Mouse (Mus musculus): Measurements from ENCODE around the gene Mybpc1. TPM values are rescaled to one million over a fixed set of nuclear protein-coding genes. Genes with fewer than 3 reads are reported as not detected.

Gene Mybpc1
- total and polyA plus RNA-seq, 3 experiments, result not detected

DNA sequence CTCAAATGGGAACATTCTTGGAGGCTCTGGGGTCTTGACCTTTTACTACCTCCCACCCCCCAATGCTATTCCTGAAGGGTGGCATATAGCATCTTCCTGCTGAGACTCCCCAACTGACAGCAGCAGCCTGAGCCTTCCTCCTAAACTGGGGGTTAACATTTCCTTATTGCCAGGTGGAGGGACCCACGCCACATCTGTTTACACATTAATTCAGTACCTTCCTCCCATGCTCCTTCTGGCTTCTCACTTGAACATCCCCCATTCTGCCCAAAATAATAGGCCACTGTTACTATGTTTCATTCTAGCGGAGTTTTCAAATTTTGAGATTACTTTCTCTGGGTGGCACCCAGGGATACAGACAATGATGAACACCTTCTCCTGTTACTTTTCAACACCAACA lies 80.9 kb downstream of the Mybpc1 start:
- Histone ChIP-seq H3K4me1 (ENCODE audit: control insufficient read depth in 1 of 2, insufficient read depth in 2 of 2, low read length in 2 of 2) (peaks cover 3 to 4% of the 10 kb centered on the region in 2 experiments; a peak in 3 of 4 replicates), H3K9me3 (replicated peaks; ENCODE audit: insufficient read depth, low read length) (no peaks in the 10 kb centered on the region), H3K9ac (ENCODE audit: control insufficient read depth, low read depth, low read length, poor library complexity, severe bottlenecking) (no peak overlapping the region), H3K27ac (ENCODE audit: control insufficient read depth, low read depth, low read length) (no peak overlapping the region), H3K4me3 (ENCODE audit: control insufficient read depth in 1 of 2, insufficient read depth in 1 of 2, low read depth in 2 of 2, low read length in 2 of 2) (no peak overlapping the region), H3K36me3 (ENCODE audit: control insufficient read depth in 1 of 2, insufficient read depth in 2 of 2, low read length in 2 of 2) (peaks cover 0 to 4% of the 10 kb centered on the region in 2 experiments; a peak in 2 of 4 replicates), H3K79me2 (ENCODE audit: control insufficient read depth, insufficient read depth, low read length, poor library complexity) (no peaks in the 10 kb centered on the region), H3K27me3 (ENCODE audit: control insufficient read depth in 1 of 2, insufficient read depth in 2 of 2, low read length in 2 of 2) (no peaks in the 10 kb centered on the region; a peak in 1 of 4 replicates)
- no peak for DNase-seq (ENCODE audit: low read depth, low spot score)
- TF ChIP-seq TCF12 (IDR thresholded peaks at IDR 0.05; ENCODE audit: low read depth, low read length) (no peak), SIN3A (IDR thresholded peaks at IDR 0.05; ENCODE audit: low read length) (no peak), MXI1 (IDR thresholded peaks at IDR 0.05; ENCODE audit: low read depth, low read length) (no peak), NELFE (IDR thresholded peaks at IDR 0.05; ENCODE audit: low read depth, low read length) (no peak), CTCF (IDR thresholded peaks at IDR 0.05 in 2 of 3, conservative IDR thresholded peaks at IDR 0.05 in 1 of 3; ENCODE audit: control insufficient read depth in 1 of 3, insufficient read depth in 1 of 3, low read depth in 2 of 3, low read length in 3 of 3, poor library complexity in 1 of 3, severe bottlenecking in 1 of 3) (no peak), GATA1 (IDR thresholded peaks at IDR 0.05; ENCODE audit: low read depth, low read length) (no peak), MYC (IDR thresholded peaks at IDR 0.05; ENCODE audit: low read depth, low read length) (no peak), HCFC1 (IDR thresholded peaks at IDR 0.05; ENCODE audit: low read depth, low read length) (no peak), NRF1 (IDR thresholded peaks at IDR 0.05; ENCODE audit: insufficient read depth, low read depth, low read length, poor library complexity, severe bottlenecking) (no peak), ELF1 (IDR thresholded peaks at IDR 0.05; ENCODE audit: low read depth, low read length) (no peak), USF1 (IDR thresholded peaks at IDR 0.05; ENCODE audit: low read depth, low read length) (no peak)

DNA sequence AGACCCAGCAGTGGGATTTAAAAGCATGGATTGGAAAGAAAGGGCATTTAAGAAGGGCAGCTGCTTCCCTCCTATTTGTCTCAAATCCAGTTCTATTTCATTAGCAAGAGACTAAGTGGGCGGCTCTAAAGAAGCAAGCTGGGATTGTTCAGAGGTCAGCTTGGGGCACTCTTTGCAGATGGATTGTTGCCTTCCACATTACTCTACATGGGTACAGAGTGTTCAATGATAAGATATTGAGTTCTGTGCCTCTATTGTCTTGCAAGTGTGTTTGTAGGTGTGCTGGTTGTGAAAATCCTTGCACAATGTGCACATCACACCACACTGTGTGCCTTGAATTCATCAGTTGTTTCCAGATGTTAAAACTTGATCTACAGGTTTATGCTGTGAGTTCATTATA lies 81.7 kb downstream of the Mybpc1 start:
- Histone ChIP-seq H3K36me3 (ENCODE audit: control insufficient read depth in 1 of 2, insufficient read depth in 2 of 2, low read length in 2 of 2) (peaks cover 0 to 4% of the 10 kb centered on the region in 2 experiments; a peak in 2 of 4 replicates), H3K27ac (ENCODE audit: control insufficient read depth, low read depth, low read length) (no peak overlapping the region), H3K4me3 (ENCODE audit: control insufficient read depth in 1 of 2, insufficient read depth in 1 of 2, low read depth in 2 of 2, low read length in 2 of 2) (no peak overlapping the region), H3K4me1 (ENCODE audit: control insufficient read depth in 1 of 2, insufficient read depth in 2 of 2, low read length in 2 of 2) (peaks cover 3 to 4% of the 10 kb centered on the region in 2 experiments), H3K79me2 (ENCODE audit: control insufficient read depth, insufficient read depth, low read length, poor library complexity) (no peaks in the 10 kb centered on the region), H3K9me3 (replicated peaks; ENCODE audit: insufficient read depth, low read length) (no peaks in the 10 kb centered on the region), H3K27me3 (ENCODE audit: control insufficient read depth in 1 of 2, insufficient read depth in 2 of 2, low read length in 2 of 2) (no peaks in the 10 kb centered on the region; a peak in 1 of 4 replicates), H3K9ac (ENCODE audit: control insufficient read depth, low read depth, low read length, poor library complexity, severe bottlenecking) (no peak overlapping the region)
- DNase-seq (ENCODE audit: low read depth, low spot score), result no peak
- TF ChIP-seq CTCF (IDR thresholded peaks at IDR 0.05 in 2 of 3, conservative IDR thresholded peaks at IDR 0.05 in 1 of 3; ENCODE audit: control insufficient read depth in 1 of 3, insufficient read depth in 1 of 3, low read depth in 2 of 3, low read length in 3 of 3, poor library complexity in 1 of 3, severe bottlenecking in 1 of 3) (no peak), MEF2A (IDR thresholded peaks at IDR 0.05; ENCODE audit: extremely low read depth, insufficient replicate concordance, low read depth, low read length, poor library complexity, severe bottlenecking) (no peak), BHLHE40 (IDR thresholded peaks at IDR 0.05; ENCODE audit: borderline replicate concordance, low read depth, low read length) (no peak), ETS1 (IDR thresholded peaks at IDR 0.05; ENCODE audit: low read depth, low read length) (no peak), MAFK (IDR thresholded peaks at IDR 0.05; ENCODE audit: borderline replicate concordance, low read depth, low read length) (no peak), MAZ (IDR thresholded peaks at IDR 0.05; ENCODE audit: low read depth, low read length) (no peak), POLR2AphosphoS2 (IDR thresholded peaks at IDR 0.05; ENCODE audit: low read length) (no peak), TCF12 (IDR thresholded peaks at IDR 0.05; ENCODE audit: low read depth, low read length) (no peak), HCFC1 (IDR thresholded peaks at IDR 0.05; ENCODE audit: low read depth, low read length) (no peak), GATA1 (IDR thresholded peaks at IDR 0.05; ENCODE audit: low read depth, low read length) (no peak), UBTF (IDR thresholded peaks at IDR 0.05; ENCODE audit: borderline replicate concordance, insufficient read depth, low read depth, low read length) (no peak), USF1 (IDR thresholded peaks at IDR 0.05; ENCODE audit: low read depth, low read length) (no peak), ZMIZ1 (IDR thresholded peaks at IDR 0.05; ENCODE audit: low read depth, low read length) (no peak), RAD21 (IDR thresholded peaks at IDR 0.05; ENCODE audit: low read depth, low read length) (no peak), MXI1 (IDR thresholded peaks at IDR 0.05; ENCODE audit: low read depth, low read length) (no peak), TAL1 (IDR thresholded peaks at IDR 0.05; ENCODE audit: low read length) (no peak)
